Mouse (Mus musculus): Measurements from ENCODE around the gene Hpca. TPM values are rescaled to one million over a fixed set of nuclear protein-coding genes. Genes with fewer than 3 reads are reported as not detected.
A peak's percentile ranks its signal among the peaks of the same experiment; 100 is the strongest.

Gene Hpca
- 19.6 and 20.4 TPM in 2 replicates for polyA plus RNA-seq (2015; fragmentation: Nextera tagmentation; extraction: Ambion mirVana)

- peak within 1 kb of the TSS; percentile 68 for H3K9ac ChIP-seq
- H3K9me3 ChIP-seq (replicated peaks), result no peaks in the 10 kb centered on the region
- peak within 1 kb of the TSS; percentile 52 for H3K4me3 ChIP-seq
- H3K4me2 ChIP-seq, result peak within 1 kb of the TSS; percentile 87
- peak; percentile 10; the same call in 1 of the 2 replicates for ATAC-seq
- no peaks in the 10 kb centered on the region for H3K36me3 ChIP-seq (ENCODE audit: poor library complexity, severe bottlenecking)
- H3K27me3 ChIP-seq, result peaks cover 65% of the 10 kb centered on the region
- 3% methylated on average over 16 of the region's 17 CpGs for WGBS
- H3K27ac ChIP-seq, result peak within 1 kb of the TSS; percentile 35
- H3K4me1 ChIP-seq, result peaks cover 40% of the 10 kb centered on the region
These were observed at the start of gene Hpca for GRCm38 (mm10) chr4:129121569-129122086. Hpca (minus strand) TSS chr4:129122036.

- 72% methylated on average over 4 of the region's 4 CpGs for WGBS
- H3K27me3 ChIP-seq, result no peaks in the 10 kb centered on the region
These were observed 39.9 kb upstream of the Hpca start for GRCm38 (mm10) chr4:129161581-129162255.

GRCm38 (mm10) chr4:129161076-129161475, 39.2 kb upstream of the Hpca start:
- 97% methylated on average over 1 of the region's 1 CpGs for WGBS

More at GRCm38 (mm10) chr4:129161581-129162255, 39.9 kb upstream of the Hpca start:
- peaks cover 36% of the 10 kb centered on the region for H3K36me3 ChIP-seq (ENCODE audit: poor library complexity, severe bottlenecking)
- H3K4me2 ChIP-seq, result no peak overlapping the region
- no peak overlapping the region for H3K27ac ChIP-seq
- no peaks in the 10 kb centered on the region for H3K9me3 ChIP-seq (replicated peaks)
- no peak for ATAC-seq
- no peaks in the 10 kb centered on the region for H3K4me1 ChIP-seq
- no peak overlapping the region for H3K4me3 ChIP-seq
- H3K9ac ChIP-seq, result no peak overlapping the region

GRCm38 (mm10) chr4:129158549-129158948, 36.7 kb upstream of the Hpca start:
- H3K9me3 ChIP-seq (replicated peaks), result no peaks in the 10 kb centered on the region
- 75% methylated on average over 3 of the region's 3 CpGs for WGBS
- no peak overlapping the region for H3K27ac ChIP-seq
- ATAC-seq, result no peak
- H3K9ac ChIP-seq, result no peak overlapping the region
- H3K36me3 ChIP-seq (ENCODE audit: poor library complexity, severe bottlenecking), result peaks cover 46% of the 10 kb centered on the region
- H3K27me3 ChIP-seq, result no peaks in the 10 kb centered on the region
- H3K4me2 ChIP-seq, result no peak overlapping the region
- no peak overlapping the region for H3K4me3 ChIP-seq
- H3K4me1 ChIP-seq, result no peaks in the 10 kb centered on the region

More at GRCm38 (mm10) chr4:129161076-129161475, 39.2 kb upstream of the Hpca start:
- no peak overlapping the region for H3K4me3 ChIP-seq
- no peaks in the 10 kb centered on the region for H3K4me1 ChIP-seq
- no peak overlapping the region for H3K4me2 ChIP-seq
- H3K9ac ChIP-seq, result no peak overlapping the region
- H3K27ac ChIP-seq, result no peak overlapping the region
- peaks cover 38% of the 10 kb centered on the region for H3K36me3 ChIP-seq (ENCODE audit: poor library complexity, severe bottlenecking)
- no peak for ATAC-seq
- H3K9me3 ChIP-seq (replicated peaks), result no peaks in the 10 kb centered on the region
- H3K27me3 ChIP-seq, result no peaks in the 10 kb centered on the region

GRCm38 (mm10) chr4:129157541-129157940, 35.7 kb upstream of the Hpca start:
- no peak for ATAC-seq
- Histone ChIP-seq H3K4me2 (no peak overlapping the region), H3K4me1 (no peaks in the 10 kb centered on the region), H3K4me3 (no peak overlapping the region), H3K27me3 (no peaks in the 10 kb centered on the region), H3K36me3 (ENCODE audit: poor library complexity, severe bottlenecking) (peaks cover 54% of the 10 kb centered on the region), H3K9ac (no peak overlapping the region), H3K27ac (no peak overlapping the region), H3K9me3 (replicated peaks) (no peaks in the 10 kb centered on the region)
- WGBS, result 88% methylated on average over 5 of the region's 5 CpGs

- no peak for ATAC-seq
- Histone ChIP-seq H3K9me3 (replicated peaks) (no peaks in the 10 kb centered on the region), H3K27ac (no peak overlapping the region), H3K4me3 (no peak overlapping the region), H3K4me1 (peaks cover 9% of the 10 kb centered on the region), H3K9ac (no peak overlapping the region), H3K27me3 (no peaks in the 10 kb centered on the region), H3K36me3 (ENCODE audit: poor library complexity, severe bottlenecking) (peaks cover 73% of the 10 kb centered on the region), H3K4me2 (no peak overlapping the region)
- 91% methylated on average over 4 of the region's 4 CpGs for WGBS
These were observed 29.5 kb upstream of the Hpca start for GRCm38 (mm10) chr4:129151276-129151811.

GRCm38 (mm10) chr4:129149321-129149720, 27.5 kb upstream of the Hpca start:
- Histone ChIP-seq H3K9me3 (replicated peaks) (no peaks in the 10 kb centered on the region), H3K9ac (no peak overlapping the region), H3K27ac (no peak overlapping the region), H3K4me3 (no peak overlapping the region), H3K4me2 (no peak overlapping the region), H3K4me1 (peaks cover 22% of the 10 kb centered on the region), H3K36me3 (ENCODE audit: poor library complexity, severe bottlenecking) (peaks cover 56% of the 10 kb centered on the region), H3K27me3 (no peaks in the 10 kb centered on the region)
- 74% methylated on average over 1 of the region's 1 CpGs for WGBS
- no peak for ATAC-seq

GRCm38 (mm10) chr4:129147552-129148103, 25.8 kb upstream of the Hpca start:
- Histone ChIP-seq H3K27me3 (no peaks in the 10 kb centered on the region), H3K4me1 (peaks cover 33% of the 10 kb centered on the region), H3K4me2 (no peak overlapping the region), H3K27ac (no peak overlapping the region), H3K36me3 (ENCODE audit: poor library complexity, severe bottlenecking) (peaks cover 41% of the 10 kb centered on the region), H3K9ac (no peak overlapping the region), H3K9me3 (replicated peaks) (no peaks in the 10 kb centered on the region), H3K4me3 (no peak overlapping the region)
- 84% methylated on average over 13 of the region's 13 CpGs for WGBS
- ATAC-seq, result no peak

GRCm38 (mm10) chr4:129146392-129146791, 24.6 kb upstream of the Hpca start:
- ATAC-seq, result no peak
- 68% methylated on average over 2 of the region's 2 CpGs for WGBS
- Histone ChIP-seq H3K9ac (no peak overlapping the region), H3K4me2 (no peak overlapping the region), H3K9me3 (replicated peaks) (no peaks in the 10 kb centered on the region), H3K36me3 (ENCODE audit: poor library complexity, severe bottlenecking) (peaks cover 29% of the 10 kb centered on the region), H3K4me1 (peaks cover 39% of the 10 kb centered on the region), H3K27me3 (no peaks in the 10 kb centered on the region), H3K27ac (no peak overlapping the region), H3K4me3 (no peak overlapping the region)

GRCm38 (mm10) chr4:129145943-129146342, 24.1 kb upstream of the Hpca start:
- H3K36me3 ChIP-seq (ENCODE audit: poor library complexity, severe bottlenecking), result peaks cover 25% of the 10 kb centered on the region
- H3K27ac ChIP-seq, result no peak overlapping the region
- no peak overlapping the region for H3K9ac ChIP-seq
- WGBS, result 84% methylated on average over 4 of the region's 4 CpGs
- H3K4me1 ChIP-seq, result peaks cover 39% of the 10 kb centered on the region
- no peaks in the 10 kb centered on the region for H3K9me3 ChIP-seq (replicated peaks)
- no peak for ATAC-seq
- no peak overlapping the region for H3K4me3 ChIP-seq
- no peaks in the 10 kb centered on the region for H3K27me3 ChIP-seq
- H3K4me2 ChIP-seq, result no peak overlapping the region

GRCm38 (mm10) chr4:129145411-129145810, 23.6 kb upstream of the Hpca start:
- ATAC-seq, result no peak
- H3K4me2 ChIP-seq, result no peak overlapping the region
- 72% methylated on average over 4 of the region's 4 CpGs for WGBS
- H3K36me3 ChIP-seq (ENCODE audit: poor library complexity, severe bottlenecking), result peaks cover 20% of the 10 kb centered on the region
- H3K27ac ChIP-seq, result peak overlapping the region; percentile 70
- no peak overlapping the region for H3K4me3 ChIP-seq
- H3K9me3 ChIP-seq (replicated peaks), result no peaks in the 10 kb centered on the region
- H3K4me1 ChIP-seq, result peaks cover 39% of the 10 kb centered on the region
- no peaks in the 10 kb centered on the region for H3K27me3 ChIP-seq
- no peak overlapping the region for H3K9ac ChIP-seq

Data from forebrain, embryonic 13.5 days (tissue).